Mouse (Mus musculus) intestine, embryonic 14.5 days (tissue): ENCODE data around the gene Gm14326. TPM values are rescaled to one million over a fixed set of nuclear protein-coding genes. Genes with fewer than 3 reads are reported as not detected.

ENCODE experiments used
- polyA plus RNA-seq: library from polyadenylated mRNA; unstranded; fragments of >200 nt; fragmentation: Nextera tagmentation; extraction: Ambion mirVana; gene quantifications from 2 replicates; pipeline ENCODE4 v1.2.1, GENCODE M21; 2014

Gm14326 gene
- polyA plus RNA-seq, 1 experiment from 2014 or later, result 18.6 TPM

Other genes with a start within 250 kb of the Gm14326 start
- gene Gm14322, start 198.0 kb downstream of the Gm14326 start, polyA plus RNA-seq, result 6.1 and 6.9 TPM in 2 replicates
- gene Gm14325, start 117.0 kb downstream of the Gm14326 start, polyA plus RNA-seq, result 31.0 and 33.4 TPM in 2 replicates
- gene Gm14327, start 60.2 kb downstream of the Gm14326 start, polyA plus RNA-seq, result 3.8 and 4.2 TPM in 2 replicates
- gene Zfp972, start 31.7 kb downstream of the Gm14326 start, polyA plus RNA-seq, result not detected in 2 replicates
- 13.7 and 16.6 TPM in 2 replicates for gene Zfp971, start 66.0 kb upstream of the Gm14326 start, polyA plus RNA-seq
- gene Zfp931, start 121.2 kb upstream of the Gm14326 start, polyA plus RNA-seq, result 20.7 and 20.9 TPM in 2 replicates
- gene Phactr3, start 161.7 kb upstream of the Gm14326 start, polyA plus RNA-seq, result 2.3 and 3.3 TPM in 2 replicates